Mouse (Mus musculus): ENCODE results near the gene Fbxw11.

DNA sequence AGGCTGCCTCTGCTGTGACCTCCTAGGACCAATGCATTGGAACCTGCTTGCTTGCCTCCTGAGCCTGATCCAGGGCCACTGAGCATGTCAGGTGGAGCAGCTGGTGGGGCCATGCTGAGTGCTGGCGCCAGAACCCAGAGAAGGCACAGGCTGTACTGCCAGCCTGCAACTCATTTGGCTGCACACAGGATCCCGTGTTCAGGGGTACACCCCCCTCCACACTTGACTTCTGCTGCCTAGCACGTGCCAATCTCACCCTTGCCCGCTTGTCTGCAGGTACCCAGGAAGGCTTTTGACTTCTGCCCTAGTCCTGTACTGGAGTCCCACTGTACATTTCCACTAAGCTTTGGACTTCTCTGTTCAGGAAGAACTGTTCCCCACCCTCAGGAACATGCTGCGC is 19.3 kb upstream of the Fbxw11 start:
- no peak for TF ChIP-seq CTCF (IDR thresholded peaks at IDR 0.05; ENCODE audit: control insufficient read depth, insufficient read depth, insufficient replicate concordance, low read depth, low read length)
- no peak for TF ChIP-seq POLR2A (IDR thresholded peaks at IDR 0.05; ENCODE audit: control insufficient read depth, low read depth, low read length)
